Mouse (Mus musculus) liver, adult 2 months (tissue): ENCODE data around the gene Ifit1. TPM values are rescaled to one million over a fixed set of nuclear protein-coding genes. Genes with fewer than 3 reads are reported as not detected.
"Not testable (repeated sequence)": the region's sequence is repeated elsewhere in the genome, so short reads cannot be mapped to it uniquely, and the experiment has no call there.

Experiments
- DNase-seq: peaks from one replicate; pipeline ENCODE4 v3.0.0-alpha.2; 2011; ENCODE audit warnings: low read depth, low spot score; ENCODE audit errors: extremely low read depth
- H3K27ac ChIP-seq: fragments of 200-500 bp; replicated peaks from 2 replicates; pipeline ENCODE4 v1.5.1; 2012; ENCODE audit warnings: low read depth, mild to moderate bottlenecking, control low read depth, inconsistent platforms, low read length; ENCODE audit not compliant: insufficient read depth
- H3K27me3 ChIP-seq: fragments of 200-500 bp; 2 replicates; pipeline ENCODE4 v1.6.1; 2012; ENCODE audit warnings: mild to moderate bottlenecking, moderate library complexity, low read length, inconsistent platforms; ENCODE audit not compliant: control insufficient read depth, insufficient read depth
- H3K36me3 ChIP-seq: fragments of 200-500 bp; 2 replicates; pipeline ENCODE4 v1.6.1; 2012; ENCODE audit warnings: low read length, inconsistent platforms; ENCODE audit not compliant: control insufficient read depth, insufficient read depth
- H3K4me1 ChIP-seq: fragments of 200-500 bp; 2 replicates; pipeline ENCODE4 v1.6.1; 2011; ENCODE audit warnings: low read length; ENCODE audit not compliant: control insufficient read depth, insufficient read depth
- H3K4me3 ChIP-seq: fragments of 200-500 bp; 2 replicates; pipeline ENCODE4 v1.5.1; 2011; ENCODE audit warnings: low read depth, mild to moderate bottlenecking, control low read depth, low read length, moderate library complexity; ENCODE audit not compliant: insufficient read depth
- H3K79me2 ChIP-seq: fragments of 200-500 bp; 2 replicates; pipeline ENCODE4 v1.6.1; 2012; ENCODE audit warnings: inconsistent platforms, mild to moderate bottlenecking, low read length, moderate library complexity; ENCODE audit not compliant: control insufficient read depth, insufficient read depth
- H3K9ac ChIP-seq: fragments of 200-500 bp; 2 replicates; pipeline ENCODE4 v1.6.1; 2012; ENCODE audit warnings: low read depth, mild to moderate bottlenecking, control low read depth, inconsistent platforms, low read length
- CTCF ChIP-seq: fragments of 200-500 bp; IDR thresholded peaks from 2 replicates; pipeline ENCODE4 v1.5.1; 2011; ENCODE audit warnings: low read depth, low read length, control low read depth
- POLR2A ChIP-seq: fragments of 200-500 bp; IDR thresholded peaks from 2 replicates; pipeline ENCODE4 v1.6.1; 2011; ENCODE audit warnings: low read length, control low read depth; ENCODE audit not compliant: insufficient read depth; ENCODE audit errors: extremely low read depth
- WGBS: fragments of 180-500 bp; shearing (Covaris S2); methylation state at CpG from one replicate; pipeline ENCODE4 v1.1.7; 2018; 5-methylcytosine and 5-hydroxymethylcytosine counted together
- polyA plus RNA-seq: library from polyadenylated mRNA; depleted of rRNA; stranded (reverse); fragments of >200 nt; gene quantifications from 2 replicates; pipeline ENCODE4 v1.2.3, GENCODE M21; 2012
- total RNA-seq: library from RNA; depleted of rRNA; stranded (reverse); fragments of >200 nt; gene quantifications from 2 replicates; pipeline ENCODE4 v1.2.3, GENCODE M21; 2014

Ifit1 gene
- total and polyA plus RNA-seq, 2 experiments: 7.0 to 15.9 TPM

DNA sequence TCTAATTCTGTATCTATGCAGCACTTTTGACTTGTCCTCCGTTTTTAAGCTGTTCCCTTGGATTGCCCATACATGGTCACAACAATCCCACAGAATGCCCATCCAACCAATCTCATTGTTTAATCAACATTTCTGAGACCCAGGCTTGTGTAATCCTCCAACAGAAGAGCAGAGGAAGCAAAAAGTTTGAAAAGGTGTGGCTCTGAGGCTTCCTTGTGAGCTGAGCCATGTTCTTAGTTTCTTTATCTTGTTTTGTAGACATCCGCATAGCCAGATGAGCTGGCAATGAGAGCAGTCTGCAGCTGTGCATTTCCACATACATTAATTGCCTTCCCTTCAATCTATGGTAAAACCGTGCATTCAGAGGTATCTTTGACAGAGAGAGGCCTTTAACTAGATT is 35.2 kb upstream of the Ifit1 start:
- H3K27me3 ChIP-seq: no peaks in the 10 kb centered on the region
- DNase-seq: no peak
- 93% methylated on average over 3 of the region's 3 CpGs for WGBS
- H3K9ac ChIP-seq: no peak overlapping the region
- no peak for TF ChIP-seq POLR2A
- no peak for TF ChIP-seq CTCF
- H3K79me2 ChIP-seq: no peaks in the 10 kb centered on the region
- H3K27ac ChIP-seq: no peak overlapping the region
- H3K36me3 ChIP-seq: no peaks in the 10 kb centered on the region
- H3K4me3 ChIP-seq: no peak overlapping the region
- H3K4me1 ChIP-seq: peaks cover 2% of the 10 kb centered on the region; the same call in 1 of the 2 replicates

DNA sequence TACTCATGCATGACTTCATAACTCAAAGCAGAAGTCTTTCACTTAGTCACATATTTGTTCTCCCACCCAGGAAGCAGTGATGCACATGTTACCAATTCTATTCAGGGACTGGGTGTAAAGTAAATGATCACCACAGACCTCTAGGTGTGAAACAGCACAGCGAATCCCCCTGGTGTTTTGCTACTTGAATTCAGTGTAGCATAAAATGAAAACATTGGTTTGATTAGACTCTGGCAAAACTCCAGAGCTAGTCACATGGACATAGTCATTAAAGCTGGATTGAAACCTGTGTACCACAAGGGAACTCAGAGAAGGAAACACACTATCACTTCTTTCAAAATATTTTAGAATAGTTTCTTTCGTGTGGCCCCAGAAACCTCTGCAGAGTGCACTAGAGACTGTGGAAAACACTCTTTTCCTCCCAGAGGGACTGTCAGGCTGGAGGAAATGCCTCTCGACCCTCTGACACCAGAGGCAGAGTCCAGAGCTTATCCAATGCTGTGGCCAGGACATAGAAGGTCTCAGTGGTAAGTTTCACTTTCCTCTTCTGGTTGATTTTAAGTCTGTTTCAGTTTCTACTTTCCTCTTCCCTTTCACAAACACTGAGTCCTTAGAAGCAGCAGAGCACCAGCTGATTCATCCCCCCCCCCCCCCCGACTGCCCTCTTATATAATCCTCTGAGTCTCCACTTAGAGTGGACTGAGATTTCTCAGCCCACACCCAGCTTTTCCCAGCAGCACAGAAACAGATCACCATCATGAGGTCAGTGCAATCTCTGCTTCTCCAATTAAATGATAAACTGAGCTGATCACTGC is 33.2 kb upstream of the Ifit1 start, which contains the start of gene Ifit3b:
TSS of gene Ifit3b (plus strand) at position 734 of the 815 bp plus-strand sequence.
- Histone ChIP-seq H3K9ac (peak within 1 kb of the TSS; percentile 84), H3K27ac (peak within 1 kb of the TSS; percentile 91), H3K4me3 (peak within 1 kb of the TSS; percentile 1; the same call in 1 of the 2 replicates)
- DNase-seq: peak; percentile 22
- not testable (repeated sequence) for H3K79me2 ChIP-seq, H3K36me3 ChIP-seq, H3K4me1 ChIP-seq, H3K27me3 ChIP-seq
- 36% methylated on average over 4 of the region's 4 CpGs for WGBS

DNA sequence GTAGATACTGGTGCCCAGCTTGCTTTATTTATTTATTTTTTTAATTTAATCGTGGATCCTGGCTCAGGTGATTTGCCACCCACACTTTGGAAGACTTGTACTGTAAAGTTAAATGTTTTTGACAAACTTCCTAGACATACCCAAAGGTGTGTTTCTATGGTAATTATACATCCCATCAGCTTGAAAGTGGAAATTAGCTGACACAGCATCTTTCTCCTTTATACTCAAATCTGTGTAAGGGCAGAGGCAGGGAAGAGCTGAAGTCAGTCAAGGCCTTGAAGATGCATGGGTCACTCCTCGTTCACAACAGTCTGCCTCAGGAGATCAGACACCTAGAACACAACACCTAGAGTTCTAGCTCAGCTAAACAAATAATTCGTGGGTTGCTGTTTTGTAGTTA is 30.6 kb upstream of the Ifit1 start:
- not testable (repeated sequence) for H3K27ac ChIP-seq, H3K79me2 ChIP-seq, H3K27me3 ChIP-seq, H3K4me3 ChIP-seq, H3K4me1 ChIP-seq, H3K36me3 ChIP-seq, DNase-seq, H3K9ac ChIP-seq
- WGBS: 84% methylated on average over 3 of the region's 3 CpGs

DNA sequence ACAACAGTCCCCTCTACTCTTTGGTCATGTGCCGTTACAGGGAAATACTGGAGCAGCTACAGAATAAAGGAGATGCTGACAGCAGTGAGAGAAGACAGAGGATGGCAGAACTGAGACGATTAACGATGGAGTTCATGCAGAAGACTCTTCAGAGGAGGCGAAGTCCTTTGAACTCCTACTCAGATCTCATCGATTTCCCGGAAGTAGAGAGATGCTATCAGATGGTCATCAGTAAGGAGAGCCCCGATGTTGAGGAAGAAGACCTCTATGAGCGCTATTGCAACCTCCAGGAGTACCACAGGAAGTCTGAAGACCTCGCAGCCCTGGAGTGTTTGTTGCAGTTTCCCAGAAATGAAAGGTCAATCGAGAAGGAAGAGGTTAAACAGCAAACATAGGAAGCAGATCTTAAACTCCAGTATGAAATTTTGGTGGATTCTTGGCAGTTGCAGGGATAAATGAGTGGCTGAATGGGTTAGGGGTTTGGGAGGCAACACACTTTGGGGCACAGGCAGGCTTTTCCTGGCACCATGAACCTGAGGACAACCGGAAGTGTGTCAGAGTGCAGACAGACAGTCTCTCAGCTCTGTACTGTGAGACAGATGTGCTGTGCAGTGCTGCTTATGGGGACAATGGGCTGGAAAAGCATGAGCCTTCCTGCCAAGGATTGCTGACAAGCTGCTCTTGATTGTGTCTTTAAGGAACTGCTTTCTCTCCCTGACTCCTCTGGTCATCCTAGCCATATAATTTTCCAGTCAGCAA is 28.2 kb upstream of the Ifit1 start:
- H3K4me1 ChIP-seq, H3K9ac ChIP-seq, H3K27ac ChIP-seq, DNase-seq, H3K27me3 ChIP-seq, H3K4me3 ChIP-seq, H3K36me3 ChIP-seq, H3K79me2 ChIP-seq: not testable (repeated sequence)
- 79% methylated on average over 6 of the region's 11 CpGs for WGBS

DNA sequence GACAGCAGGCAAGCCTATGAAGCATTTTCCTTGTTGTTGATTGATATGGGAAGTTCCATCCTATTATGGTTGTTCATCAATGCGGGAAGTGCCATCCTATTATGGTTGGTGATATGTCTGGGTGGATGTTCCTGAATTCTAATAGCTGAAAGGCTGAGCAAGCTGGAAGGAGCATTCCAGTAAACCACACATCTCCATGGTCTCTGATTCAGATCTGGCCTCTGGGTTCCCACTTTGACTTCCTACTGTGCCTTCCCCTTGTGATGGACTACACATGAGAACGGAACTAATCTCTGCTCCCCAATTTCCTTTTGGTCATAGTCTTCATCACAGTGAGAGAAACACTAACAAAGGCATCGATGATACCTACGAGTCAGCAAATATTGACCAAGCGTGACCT is 19.8 kb upstream of the Ifit1 start:
- Histone ChIP-seq H3K9ac (no peak overlapping the region), H3K27ac (no peak overlapping the region), H3K36me3 (no peaks in the 10 kb centered on the region), H3K4me3 (no peak overlapping the region), H3K27me3 (no peaks in the 10 kb centered on the region), H3K4me1 (no peaks in the 10 kb centered on the region), H3K79me2 (no peaks in the 10 kb centered on the region)
- no peak for TF ChIP-seq POLR2A
- no peak for TF ChIP-seq CTCF
- WGBS: 58% methylated on average over 5 of the region's 5 CpGs
- no peak for DNase-seq

DNA sequence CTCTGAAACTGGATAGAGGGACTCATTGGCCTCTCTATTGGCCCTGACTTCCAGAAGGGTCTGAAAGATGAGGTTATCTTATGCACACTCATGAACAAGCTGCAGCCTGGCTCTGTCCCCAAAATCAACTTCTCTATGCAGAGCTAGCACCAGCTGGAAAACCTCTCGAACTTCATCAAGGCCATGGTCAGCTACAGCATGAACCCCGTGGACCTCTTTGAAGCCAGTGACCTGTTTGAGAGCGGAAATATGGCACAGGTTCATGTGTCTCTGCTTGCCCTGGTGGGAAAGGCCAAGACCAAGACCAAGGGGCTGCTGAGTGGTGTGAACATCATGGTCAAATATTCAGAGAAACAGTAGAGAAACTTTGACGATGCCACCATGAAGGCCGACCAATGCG is 16.9 kb upstream of the Ifit1 start:
- no peak overlapping the region for H3K27ac ChIP-seq
- DNase-seq: no peak
- no peaks in the 10 kb centered on the region for H3K27me3 ChIP-seq
- H3K4me1 ChIP-seq: no peaks in the 10 kb centered on the region
- no peak for TF ChIP-seq POLR2A
- no peak for TF ChIP-seq CTCF
- H3K4me3 ChIP-seq: no peak overlapping the region
- 91% methylated on average over 6 of the region's 6 CpGs for WGBS
- no peaks in the 10 kb centered on the region for H3K36me3 ChIP-seq
- H3K9ac ChIP-seq: no peak overlapping the region
- H3K79me2 ChIP-seq: no peaks in the 10 kb centered on the region
